Mouse (Mus musculus): ENCODE data around the gene Krtcap2. TPM values are rescaled to one million over a fixed set of nuclear protein-coding genes. Genes with fewer than 3 reads are reported as not detected.

Krtcap2 gene
- 307 and 334 TPM in 2 replicates for polyA plus RNA-seq (2015; fragmentation: Nextera tagmentation; extraction: Ambion mirVana)

GRCm38 (mm10) chr3:89245688-89246171 is at the start of gene Krtcap2:
Gene Krtcap2, plus strand, starts transcription at chr3:89245966.
- WGBS, result 7% methylated on average over 20 of the region's 20 CpGs
- Histone ChIP-seq H3K4me2 (peak within 1 kb of the TSS; percentile 82), H3K9ac (peak within 1 kb of the TSS; percentile 70), H3K36me3 (peaks cover 30% of the 10 kb centered on the region), H3K4me1 (peaks cover 42% of the 10 kb centered on the region), H3K27me3 (no peaks in the 10 kb centered on the region), H3K9me3 (no peaks in the 10 kb centered on the region), H3K4me3 (peak within 1 kb of the TSS; percentile 83), H3K27ac (peak within 1 kb of the TSS; percentile 86)
- peak; percentile 0; the same call in 1 of the 2 replicates for ATAC-seq (ENCODE audit: insufficient number of reproducible peaks, low FRiP score, low TSS enrichment, low read depth)

- Histone ChIP-seq H3K4me2 (peak overlapping the region; percentile 65), H3K9ac (0 out of 2 replicates have a peak overlapping the region, but pooled peaks have one; percentile 37), H3K4me3 (peak overlapping the region; percentile 45), H3K9me3 (no peaks in the 10 kb centered on the region), H3K27me3 (no peaks in the 10 kb centered on the region), H3K27ac (peak overlapping the region; percentile 90), H3K4me1 (peaks cover 10% of the 10 kb centered on the region), H3K36me3 (no peaks in the 10 kb centered on the region)
- 9% methylated on average over 33 of the region's 33 CpGs for WGBS
- ATAC-seq (ENCODE audit: insufficient number of reproducible peaks, low FRiP score, low TSS enrichment, low read depth), result peak; percentile 97
Measured at GRCm38 (mm10) chr3:89195979-89196877, 49.5 kb upstream of the Krtcap2 start.

- no peak overlapping the region for H3K27ac ChIP-seq
- no peaks in the 10 kb centered on the region for H3K9me3 ChIP-seq
Measured at GRCm38 (mm10) chr3:89199839-89200238, 45.9 kb upstream of the Krtcap2 start.

GRCm38 (mm10) chr3:89202253-89203141 is 43.3 kb upstream of the Krtcap2 start, which contains the start of gene Gba:
Gene Gba, plus strand, starts transcription at chr3:89202928.
- H3K4me1 ChIP-seq, result peaks cover 7% of the 10 kb centered on the region
- H3K36me3 ChIP-seq, result peaks cover 33% of the 10 kb centered on the region
- WGBS, result 27% methylated on average over 13 of the region's 13 CpGs
- H3K9ac ChIP-seq, result peak within 1 kb of the TSS; percentile 28; the same call in 1 of the 2 replicates
- peak; percentile 78 for ATAC-seq (ENCODE audit: insufficient number of reproducible peaks, low FRiP score, low TSS enrichment, low read depth)
- H3K27ac ChIP-seq, result peak within 1 kb of the TSS; percentile 34; the same call in 1 of the 2 replicates
- peak within 1 kb of the TSS; percentile 61 for H3K4me2 ChIP-seq
- peak within 1 kb of the TSS; percentile 56 for H3K4me3 ChIP-seq
- no peaks in the 10 kb centered on the region for H3K27me3 ChIP-seq
- no peaks in the 10 kb centered on the region for H3K9me3 ChIP-seq

More at GRCm38 (mm10) chr3:89199839-89200238, 45.9 kb upstream of the Krtcap2 start:
- 76% methylated on average over 3 of the region's 3 CpGs for WGBS
- H3K36me3 ChIP-seq, result peaks cover 8% of the 10 kb centered on the region
- peaks cover 17% of the 10 kb centered on the region for H3K4me1 ChIP-seq
- H3K9ac ChIP-seq, result no peak overlapping the region
- no peak for ATAC-seq (ENCODE audit: insufficient number of reproducible peaks, low FRiP score, low TSS enrichment, low read depth)
- H3K4me3 ChIP-seq, result no peak overlapping the region
- H3K4me2 ChIP-seq, result no peak overlapping the region
- no peaks in the 10 kb centered on the region for H3K27me3 ChIP-seq

GRCm38 (mm10) chr3:89203142-89203514 is 42.6 kb upstream of the Krtcap2 start:
- no peak overlapping the region for H3K27ac ChIP-seq
- 38% methylated on average over 5 of the region's 5 CpGs for WGBS

GRCm38 (mm10) chr3:89206079-89206478 is 39.7 kb upstream of the Krtcap2 start:
- H3K4me1 ChIP-seq, result peaks cover 27% of the 10 kb centered on the region
- no peak overlapping the region for H3K4me3 ChIP-seq
- no peak overlapping the region for H3K4me2 ChIP-seq
- H3K27me3 ChIP-seq, result no peaks in the 10 kb centered on the region
- 93% methylated on average over 7 of the region's 7 CpGs for WGBS
- H3K9ac ChIP-seq, result no peak overlapping the region
- peaks cover 67% of the 10 kb centered on the region for H3K36me3 ChIP-seq
- no peak overlapping the region for H3K27ac ChIP-seq
- ATAC-seq (ENCODE audit: insufficient number of reproducible peaks, low FRiP score, low TSS enrichment, low read depth), result no peak
- no peaks in the 10 kb centered on the region for H3K9me3 ChIP-seq

More at GRCm38 (mm10) chr3:89203142-89203514, 42.6 kb upstream of the Krtcap2 start:
- no peak for ATAC-seq (ENCODE audit: insufficient number of reproducible peaks, low FRiP score, low TSS enrichment, low read depth)
- H3K27me3 ChIP-seq, result no peaks in the 10 kb centered on the region
- H3K4me3 ChIP-seq, result peak overlapping the region; percentile 56
- H3K9me3 ChIP-seq, result no peaks in the 10 kb centered on the region
- H3K36me3 ChIP-seq, result peaks cover 39% of the 10 kb centered on the region
- H3K4me2 ChIP-seq, result peak overlapping the region; percentile 61
- H3K4me1 ChIP-seq, result peaks cover 7% of the 10 kb centered on the region
- H3K9ac ChIP-seq, result peak overlapping the region; percentile 28; the same call in 1 of the 2 replicates

GRCm38 (mm10) chr3:89206695-89207094 is 39.1 kb upstream of the Krtcap2 start:
- Histone ChIP-seq H3K4me3 (no peak overlapping the region), H3K4me1 (peaks cover 28% of the 10 kb centered on the region), H3K27me3 (no peaks in the 10 kb centered on the region), H3K36me3 (peaks cover 71% of the 10 kb centered on the region), H3K9me3 (no peaks in the 10 kb centered on the region), H3K27ac (no peak overlapping the region), H3K4me2 (no peak overlapping the region), H3K9ac (no peak overlapping the region)
- no peak for ATAC-seq (ENCODE audit: insufficient number of reproducible peaks, low FRiP score, low TSS enrichment, low read depth)
- WGBS, result 85% methylated on average over 2 of the region's 2 CpGs

- 86% methylated on average over 13 of the region's 13 CpGs for WGBS
- Histone ChIP-seq H3K4me1 (peaks cover 33% of the 10 kb centered on the region), H3K4me2 (no peak overlapping the region), H3K9ac (no peak overlapping the region), H3K27me3 (no peaks in the 10 kb centered on the region), H3K9me3 (no peaks in the 10 kb centered on the region), H3K4me3 (no peak overlapping the region), H3K27ac (peak overlapping the region; percentile 3; the same call in 1 of the 2 replicates), H3K36me3 (peaks cover 71% of the 10 kb centered on the region)
- no peak for ATAC-seq (ENCODE audit: insufficient number of reproducible peaks, low FRiP score, low TSS enrichment, low read depth)
Measured at GRCm38 (mm10) chr3:89208075-89208657, 37.6 kb upstream of the Krtcap2 start.

- no peak overlapping the region for H3K4me3 ChIP-seq
- H3K27me3 ChIP-seq, result no peaks in the 10 kb centered on the region
- peaks cover 71% of the 10 kb centered on the region for H3K36me3 ChIP-seq
- H3K9ac ChIP-seq, result no peak overlapping the region
- peaks cover 31% of the 10 kb centered on the region for H3K4me1 ChIP-seq
- 88% methylated on average over 6 of the region's 6 CpGs for WGBS
- H3K4me2 ChIP-seq, result no peak overlapping the region
- H3K9me3 ChIP-seq, result no peaks in the 10 kb centered on the region
- H3K27ac ChIP-seq, result peak overlapping the region; percentile 85; the same call in 1 of the 2 replicates
- ATAC-seq (ENCODE audit: insufficient number of reproducible peaks, low FRiP score, low TSS enrichment, low read depth), result no peak
Measured at GRCm38 (mm10) chr3:89208736-89209135, 37.0 kb upstream of the Krtcap2 start.

GRCm38 (mm10) chr3:89209731-89210130 is 36.0 kb upstream of the Krtcap2 start:
- 0 out of 2 replicates have a peak overlapping the region, but pooled peaks have one; percentile 4 for H3K9ac ChIP-seq
- 92% methylated on average over 7 of the region's 7 CpGs for WGBS
- H3K4me3 ChIP-seq, result no peak overlapping the region
- H3K4me1 ChIP-seq, result peaks cover 36% of the 10 kb centered on the region
- H3K9me3 ChIP-seq, result no peaks in the 10 kb centered on the region
- no peak overlapping the region for H3K4me2 ChIP-seq
- no peaks in the 10 kb centered on the region for H3K27me3 ChIP-seq
- ATAC-seq (ENCODE audit: insufficient number of reproducible peaks, low FRiP score, low TSS enrichment, low read depth), result no peak
- peaks cover 64% of the 10 kb centered on the region for H3K36me3 ChIP-seq
- H3K27ac ChIP-seq, result peak overlapping the region; percentile 85

GRCm38 (mm10) chr3:89210162-89210561 is 35.6 kb upstream of the Krtcap2 start:
- Histone ChIP-seq H3K27me3 (no peaks in the 10 kb centered on the region), H3K4me2 (no peak overlapping the region), H3K9ac (no peak overlapping the region), H3K27ac (peak overlapping the region; percentile 85), H3K4me1 (peaks cover 40% of the 10 kb centered on the region), H3K9me3 (no peaks in the 10 kb centered on the region), H3K4me3 (no peak overlapping the region), H3K36me3 (peaks cover 62% of the 10 kb centered on the region)
- 85% methylated on average over 13 of the region's 13 CpGs for WGBS
- no peak for ATAC-seq (ENCODE audit: insufficient number of reproducible peaks, low FRiP score, low TSS enrichment, low read depth)
